Mouse (Mus musculus): ENCODE measurements around the gene Gatad1.

- TF ChIP-seq GATA1 (IDR thresholded peaks at IDR 0.05; ENCODE audit: borderline replicate concordance, low read length) (no peak), FLI1 (IDR thresholded peaks at IDR 0.05; ENCODE audit: low read length) (no peak)
These were observed 34.3 kb upstream of the Gatad1 start for GRCm38 (mm10) chr5:3691283-3691682.

Data from megakaryocyte, embryonic 14.5 days (primary cell).